Mouse (Mus musculus) midbrain, embryonic 11.5 days (tissue): ENCODE measurements at regions not wholly inside any gene's neighbourhood (a gene's known extent, or its start where the extent isn't known, plus 50 kb on each side); places are given as distances from the start of the nearest gene placed in this dataset.

Source experiments
- ATAC-seq: fragments of 200-750 bp; cut with Nextera tagmentation; 2 replicates; pipeline ENCODE4 v1.8.0; 2017; ENCODE audit warnings: moderate TSS enrichment, moderate library complexity; ENCODE audit not compliant: low FRiP score
- DNase-seq: peaks from one replicate; pipeline ENCODE4 v3.0.0; 2015; ENCODE audit warnings: low spot score; ENCODE audit errors: missing footprints
- H3K27ac ChIP-seq: fragments of 300-500 bp; sonication (generic); 2 replicates; pipeline ENCODE4 v1.5.1; 2014; ENCODE audit warnings: low read depth, low read length
- H3K27me3 ChIP-seq: fragments of 300-500 bp; sonication (generic); 2 replicates; pipeline ENCODE4 v1.6.1; 2014; ENCODE audit warnings: mild to moderate bottlenecking, low read length, moderate library complexity, mixed read lengths; ENCODE audit not compliant: control insufficient read depth, insufficient read depth
- H3K36me3 ChIP-seq: fragments of 300-500 bp; sonication (generic); 2 replicates; pipeline ENCODE4 v1.6.1; 2014; ENCODE audit warnings: mild to moderate bottlenecking, low read length, moderate library complexity, mixed read lengths; ENCODE audit not compliant: control insufficient read depth, insufficient read depth
- H3K4me1 ChIP-seq: fragments of 300-500 bp; sonication (generic); 2 replicates; pipeline ENCODE4 v1.6.1; 2014; ENCODE audit warnings: low read length; ENCODE audit not compliant: control insufficient read depth, insufficient read depth
- H3K4me2 ChIP-seq: fragments of 300-500 bp; sonication (generic); 2 replicates; pipeline ENCODE4 v1.6.1; 2014; ENCODE audit warnings: mild to moderate bottlenecking, moderate library complexity
- H3K4me3 ChIP-seq: fragments of 300-500 bp; sonication (generic); 2 replicates; pipeline ENCODE4 v1.5.1; 2014; ENCODE audit warnings: low read depth, low read length
- H3K9ac ChIP-seq: fragments of 300-500 bp; sonication (generic); 2 replicates; pipeline ENCODE4 v1.6.1; 2014; ENCODE audit warnings: low read length
- H3K9me3 ChIP-seq: fragments of 300-500 bp; sonication (generic); 2 replicates; pipeline ENCODE4 v1.6.1; 2016; ENCODE audit warnings: low read length; ENCODE audit not compliant: control insufficient read depth
- WGBS: fragments of 180-500 bp; shearing (Covaris S2); extraction: QIAGEN DNeasy Blood & Tissue Kit; methylation state at CpG from one replicate; pipeline ENCODE4 v1.1.7; 2014; 5-methylcytosine and 5-hydroxymethylcytosine counted together

DNA sequence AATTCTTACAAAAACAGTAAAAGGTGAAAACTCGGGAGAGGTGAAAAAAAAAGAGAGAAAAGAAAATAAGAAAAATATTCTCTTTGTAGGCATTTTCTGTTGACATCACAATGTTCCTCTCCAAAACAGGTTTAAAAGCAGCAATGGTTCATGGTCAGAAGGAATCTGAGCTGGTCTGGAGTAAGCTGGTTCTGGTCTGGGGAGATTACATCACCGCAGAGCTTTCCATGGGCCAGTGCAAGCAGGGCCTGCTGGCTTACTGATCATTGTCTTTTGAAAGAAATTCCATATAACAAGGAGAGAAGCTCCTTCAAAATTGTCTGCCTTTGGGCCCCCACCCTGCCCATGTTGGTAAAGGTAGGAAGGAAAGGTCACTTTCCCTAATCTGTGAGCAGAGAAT is 222.3 kb upstream of the Tnc start:
- H3K27me3 ChIP-seq, result no peaks in the 10 kb centered on the region
- H3K4me3 ChIP-seq, result no peak overlapping the region
- H3K9ac ChIP-seq, result no peak overlapping the region
- H3K36me3 ChIP-seq, result no peaks in the 10 kb centered on the region
- H3K9me3 ChIP-seq, result no peaks in the 10 kb centered on the region
- 82% methylated on average over 2 of the region's 2 CpGs for WGBS
- no peak overlapping the region for H3K4me2 ChIP-seq
- H3K27ac ChIP-seq, result no peak overlapping the region
- DNase-seq (no peak), ATAC-seq (no peak)
- no peaks in the 10 kb centered on the region for H3K4me1 ChIP-seq

DNA sequence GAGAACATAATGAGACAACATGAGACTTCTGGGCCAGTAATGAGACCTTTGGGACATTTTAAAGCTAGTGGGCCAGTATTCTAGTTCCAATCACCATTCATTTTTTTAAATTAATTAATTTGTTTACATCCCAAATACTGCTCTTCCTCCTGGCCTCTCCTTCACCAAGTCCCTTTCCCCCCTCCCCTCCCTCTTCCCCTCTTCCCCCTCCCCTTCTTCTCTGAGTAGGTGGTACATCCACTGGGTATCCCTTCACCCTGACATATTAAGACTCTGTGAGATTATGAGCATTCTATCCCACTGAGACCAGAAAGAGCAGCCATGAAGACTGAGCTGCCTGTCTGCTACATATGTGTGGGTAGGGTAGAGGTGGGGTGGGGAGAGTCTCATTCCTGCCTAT is 213.7 kb upstream of the Tnc start:
- DNase-seq (no peak), ATAC-seq (no peak)
- Histone ChIP-seq H3K9me3 (no peaks in the 10 kb centered on the region), H3K27ac (no peak overlapping the region), H3K4me2 (no peak overlapping the region), H3K27me3 (no peaks in the 10 kb centered on the region), H3K4me3 (no peak overlapping the region), H3K4me1 (no peaks in the 10 kb centered on the region), H3K36me3 (no peaks in the 10 kb centered on the region), H3K9ac (no peak overlapping the region)

DNA sequence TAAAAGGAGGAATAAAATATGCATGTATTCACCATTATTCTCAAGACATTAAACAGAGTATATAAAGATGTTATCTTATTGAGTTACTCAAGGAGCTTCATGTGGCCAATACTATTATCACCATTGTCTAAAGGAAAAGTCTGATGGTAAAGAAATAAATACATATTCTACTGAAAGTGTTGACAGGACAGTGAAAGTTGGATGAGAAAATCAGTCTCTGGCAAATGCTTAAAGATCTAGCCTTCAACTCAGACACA is 213.3 kb upstream of the Tnc start:
- no peak overlapping the region for H3K27ac ChIP-seq
- ATAC-seq (no peak), DNase-seq (no peak)
- H3K27me3 ChIP-seq, result no peaks in the 10 kb centered on the region
- no peak overlapping the region for H3K4me3 ChIP-seq
- H3K36me3 ChIP-seq, result no peaks in the 10 kb centered on the region
- no peaks in the 10 kb centered on the region for H3K9me3 ChIP-seq
- H3K4me2 ChIP-seq, result no peak overlapping the region
- no peaks in the 10 kb centered on the region for H3K4me1 ChIP-seq
- H3K9ac ChIP-seq, result no peak overlapping the region

DNA sequence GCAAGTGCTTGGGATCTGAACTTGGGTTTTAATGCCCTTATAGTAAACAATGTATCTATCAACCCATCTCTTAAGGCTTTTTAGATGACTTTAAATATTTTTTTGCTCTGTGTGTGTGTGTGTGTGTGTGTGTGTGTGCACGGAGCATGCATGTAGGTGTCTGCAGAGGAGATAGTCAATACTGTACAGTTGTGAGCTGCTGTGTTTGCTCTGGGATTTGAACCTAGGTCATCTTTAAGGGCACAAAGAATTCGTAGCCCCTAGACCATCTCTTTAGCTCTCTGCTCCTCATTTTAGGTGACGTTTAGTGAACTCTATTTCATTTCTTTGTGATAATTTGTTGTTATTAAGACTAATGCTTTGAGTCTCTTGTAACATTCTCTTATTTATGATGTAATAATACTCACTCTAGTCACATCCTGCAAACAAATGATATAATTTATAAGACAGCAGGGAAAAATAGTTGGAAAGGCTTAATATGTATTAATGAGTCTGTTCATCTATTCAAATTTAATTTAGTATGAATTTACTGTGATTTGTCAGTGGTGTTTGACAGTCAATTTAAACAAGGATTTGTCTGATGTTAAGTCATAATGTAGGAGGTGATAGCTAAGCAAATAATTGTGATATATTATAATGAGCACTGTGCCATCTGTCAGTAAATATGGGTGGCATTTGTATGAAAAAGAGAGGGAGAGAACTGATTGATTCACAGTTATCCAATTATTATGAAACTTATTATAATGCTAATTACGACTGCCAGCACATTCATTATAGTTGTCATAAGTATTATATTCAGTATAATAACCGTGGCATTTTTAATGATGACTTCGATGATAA is 212.8 kb upstream of the Tnc start:
- Histone ChIP-seq H3K27me3 (no peaks in the 10 kb centered on the region), H3K36me3 (no peaks in the 10 kb centered on the region), H3K27ac (no peak overlapping the region), H3K9ac (no peak overlapping the region), H3K9me3 (no peaks in the 10 kb centered on the region), H3K4me1 (no peaks in the 10 kb centered on the region), H3K4me3 (no peak overlapping the region), H3K4me2 (no peak overlapping the region)
- 80% methylated on average over 6 of the region's 6 CpGs for WGBS
- ATAC-seq (no peak), DNase-seq (no peak)

DNA sequence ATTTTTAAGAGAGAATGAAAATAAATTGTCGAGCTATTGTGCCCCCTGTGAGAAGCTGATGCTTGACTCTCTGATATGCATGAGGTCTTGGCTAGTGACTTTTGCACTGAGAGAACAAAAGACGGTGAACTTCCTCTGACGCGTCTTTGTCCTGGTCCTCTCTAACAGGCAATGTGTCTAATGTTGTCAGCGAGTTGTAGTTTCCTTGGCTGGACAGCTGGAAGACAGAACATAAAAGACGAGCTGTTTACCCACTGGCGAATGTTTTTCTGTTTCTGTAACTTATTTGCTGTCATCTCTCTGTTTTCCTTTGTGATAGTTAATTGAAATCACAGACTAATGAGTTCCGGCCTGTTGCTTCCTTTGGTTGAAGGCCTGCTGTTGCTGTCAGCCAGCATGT is 208.4 kb upstream of the Tnc start:
- Histone ChIP-seq H3K27ac (no peak overlapping the region), H3K4me3 (no peak overlapping the region), H3K4me2 (no peak overlapping the region), H3K36me3 (no peaks in the 10 kb centered on the region), H3K9ac (no peak overlapping the region), H3K4me1 (no peaks in the 10 kb centered on the region), H3K27me3 (no peaks in the 10 kb centered on the region), H3K9me3 (no peaks in the 10 kb centered on the region)
- ATAC-seq (no peak), DNase-seq (no peak)
- WGBS, result 63% methylated on average over 8 of the region's 8 CpGs

DNA sequence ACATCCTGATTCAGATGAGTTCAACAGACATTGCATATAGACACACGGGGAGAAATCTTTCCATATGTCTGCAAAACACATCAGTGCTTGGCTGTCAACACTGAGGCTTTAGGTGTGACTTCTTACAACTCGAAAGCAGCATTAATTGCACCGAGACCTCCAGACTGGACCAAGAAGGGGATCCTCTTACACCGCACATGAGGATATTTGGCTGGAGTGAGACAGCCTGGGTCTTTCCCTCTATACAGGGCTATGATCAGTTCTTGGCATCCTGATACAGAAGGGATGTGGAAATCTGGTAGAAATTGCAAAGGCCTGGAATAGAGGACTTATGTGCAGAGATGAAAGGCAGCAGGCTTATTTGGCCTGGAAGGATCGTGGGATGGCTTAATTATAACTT is 203.9 kb upstream of the Tnc start:
- 89% methylated on average over 5 of the region's 5 CpGs for WGBS
- Histone ChIP-seq H3K27me3 (no peaks in the 10 kb centered on the region), H3K27ac (no peak overlapping the region), H3K4me2 (no peak overlapping the region), H3K9ac (no peak overlapping the region), H3K4me1 (no peaks in the 10 kb centered on the region), H3K9me3 (no peaks in the 10 kb centered on the region), H3K4me3 (no peak overlapping the region), H3K36me3 (no peaks in the 10 kb centered on the region)
- ATAC-seq (no peak), DNase-seq (no peak)

DNA sequence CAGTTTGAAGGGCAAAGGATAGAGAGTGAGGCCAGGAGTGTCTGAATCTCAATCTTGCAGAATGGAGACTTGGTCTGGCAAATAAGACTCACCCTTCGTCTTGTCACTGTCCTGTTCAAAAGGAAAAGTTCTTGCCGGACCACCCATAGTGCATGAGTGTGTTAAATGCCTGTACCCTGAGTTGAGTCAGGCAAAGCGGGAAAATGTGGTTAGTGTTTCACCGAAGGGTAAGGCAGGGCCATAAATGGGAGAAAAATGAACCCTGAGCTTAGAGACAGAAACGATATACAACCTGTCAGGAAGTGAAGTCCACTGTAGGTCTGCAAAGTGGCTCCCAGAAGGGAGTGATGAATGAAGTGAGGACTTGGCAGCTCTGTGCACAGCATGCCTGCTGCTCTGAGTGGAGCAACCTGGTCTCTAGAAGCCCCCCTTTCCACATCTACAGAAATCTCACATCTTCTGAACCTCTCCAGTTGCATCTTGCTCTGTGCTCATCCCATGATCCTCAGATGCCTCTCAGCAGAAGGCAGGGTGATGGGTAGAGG is 191.5 kb upstream of the Tnc start:
- ATAC-seq (no peak), DNase-seq (no peak)
- WGBS, result 86% methylated on average over 5 of the region's 5 CpGs

DNA sequence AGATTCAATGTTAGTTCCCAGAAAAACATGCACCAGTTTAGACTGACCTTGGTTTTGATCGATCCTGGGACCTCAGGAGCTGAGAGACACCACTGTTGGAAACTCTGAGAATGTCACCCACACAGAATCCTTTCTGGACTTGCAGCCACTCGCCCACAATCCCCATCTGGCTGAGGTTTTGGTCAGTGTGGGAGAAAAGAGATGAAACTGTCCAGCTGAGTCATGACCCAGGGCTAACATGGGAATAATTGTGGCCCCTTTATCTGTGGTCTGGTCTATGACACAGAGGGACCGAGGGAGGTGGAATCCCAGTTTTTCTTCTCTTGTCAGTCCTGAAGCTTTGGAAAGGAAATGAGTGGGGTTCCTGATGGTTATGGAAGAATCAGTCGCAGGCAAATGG is 188.7 kb upstream of the Tnc start:
- Histone ChIP-seq H3K4me2 (no peak overlapping the region), H3K9me3 (no peaks in the 10 kb centered on the region), H3K27ac (no peak overlapping the region), H3K27me3 (no peaks in the 10 kb centered on the region), H3K9ac (no peak overlapping the region), H3K4me3 (no peak overlapping the region), H3K36me3 (no peaks in the 10 kb centered on the region), H3K4me1 (no peaks in the 10 kb centered on the region)
- ATAC-seq, result no peak
- no peak for DNase-seq
- WGBS, result 83% methylated on average over 4 of the region's 4 CpGs

More for the DNA sequence above, 191.5 kb upstream of the Tnc start:
- Histone ChIP-seq H3K4me3 (no peak overlapping the region), H3K9ac (no peak overlapping the region), H3K4me1 (no peaks in the 10 kb centered on the region), H3K27ac (no peak overlapping the region), H3K27me3 (no peaks in the 10 kb centered on the region), H3K9me3 (no peaks in the 10 kb centered on the region), H3K36me3 (no peaks in the 10 kb centered on the region), H3K4me2 (no peak overlapping the region)

DNA sequence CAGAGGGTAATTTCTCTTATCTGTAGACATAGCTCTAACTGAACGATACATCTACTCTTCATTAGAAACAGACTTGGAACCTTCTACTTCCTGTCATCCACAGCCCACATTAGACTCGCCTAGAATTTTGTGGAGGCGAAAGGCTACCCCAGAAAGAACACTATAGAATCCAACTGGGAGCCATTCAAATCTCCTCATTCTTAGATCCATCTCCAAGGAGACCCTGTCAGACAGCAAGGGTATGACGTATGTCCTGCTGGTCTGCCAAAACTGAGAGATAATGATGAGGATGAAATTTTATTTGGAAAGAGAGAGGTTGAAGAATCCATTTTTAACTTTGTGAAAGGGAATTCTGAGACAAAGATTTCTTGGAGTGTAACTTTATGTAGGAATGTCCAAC is 185.3 kb upstream of the Tnc start:
- H3K27ac ChIP-seq, result no peak overlapping the region
- DNase-seq (no peak), ATAC-seq (no peak)
- no peaks in the 10 kb centered on the region for H3K9me3 ChIP-seq
- H3K4me1 ChIP-seq, result no peaks in the 10 kb centered on the region
- 59% methylated on average over 4 of the region's 4 CpGs for WGBS
- H3K9ac ChIP-seq, result no peak overlapping the region
- no peaks in the 10 kb centered on the region for H3K27me3 ChIP-seq
- no peak overlapping the region for H3K4me2 ChIP-seq
- H3K4me3 ChIP-seq, result no peak overlapping the region
- H3K36me3 ChIP-seq, result no peaks in the 10 kb centered on the region
